Mouse (Mus musculus) activated CD4-positive, CD25-positive, alpha-beta regulatory T cell, adult 9 weeks (primary cell): ENCODE data around the gene Prrt2. TPM values are rescaled to one million over a fixed set of nuclear protein-coding genes. Genes with fewer than 3 reads are reported as not detected.

Source experiments
- polyA plus RNA-seq: library from polyadenylated mRNA; unstranded; fragments of 100-300 nt; shearing (Covaris generic); gene quantifications from one replicate; pipeline ENCODE4 v1.2.1, GENCODE M21; 2017

Gene Prrt2
- polyA plus RNA-seq: 14.6 TPM

DNA sequence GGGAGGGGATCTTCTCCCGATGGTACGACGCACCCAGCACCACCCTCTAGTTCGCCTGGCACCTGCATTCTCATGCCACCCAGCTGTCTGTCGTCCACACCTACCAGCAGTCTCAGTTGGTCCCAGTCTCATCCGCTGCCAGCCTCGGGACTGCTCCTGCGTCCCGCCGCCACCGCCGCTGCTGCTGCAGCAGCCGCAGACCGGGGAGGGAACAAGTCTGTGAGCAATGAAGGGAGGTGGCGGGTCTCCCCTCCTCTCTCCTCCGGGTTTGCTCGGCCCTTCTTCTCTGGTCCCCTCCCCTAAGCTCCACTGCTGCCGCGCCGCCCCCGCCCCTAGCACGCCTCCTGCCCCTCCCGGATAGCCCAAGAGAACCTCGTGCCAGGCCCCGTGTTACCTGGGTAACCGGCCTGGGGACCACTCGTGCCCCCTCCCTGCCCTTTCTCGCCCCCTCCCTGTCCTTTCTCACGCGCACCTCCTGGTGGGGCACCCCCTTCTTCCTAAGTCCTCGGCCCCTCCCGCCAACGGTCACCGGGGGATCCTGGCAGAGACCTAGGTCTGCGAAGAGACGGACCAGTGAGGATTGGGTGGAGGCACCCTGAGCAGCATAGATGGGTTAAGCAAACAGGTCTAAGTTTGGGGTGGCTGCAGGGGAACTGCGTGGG lies at the start of gene Prrt2, which contains the start of gene Gm42742:
Prrt2 (minus strand) TSS at position 311 of the 662 bp plus-strand sequence.
Gm42742 (minus strand) TSS at position 197 of the 662 bp plus-strand sequence.

DNA sequence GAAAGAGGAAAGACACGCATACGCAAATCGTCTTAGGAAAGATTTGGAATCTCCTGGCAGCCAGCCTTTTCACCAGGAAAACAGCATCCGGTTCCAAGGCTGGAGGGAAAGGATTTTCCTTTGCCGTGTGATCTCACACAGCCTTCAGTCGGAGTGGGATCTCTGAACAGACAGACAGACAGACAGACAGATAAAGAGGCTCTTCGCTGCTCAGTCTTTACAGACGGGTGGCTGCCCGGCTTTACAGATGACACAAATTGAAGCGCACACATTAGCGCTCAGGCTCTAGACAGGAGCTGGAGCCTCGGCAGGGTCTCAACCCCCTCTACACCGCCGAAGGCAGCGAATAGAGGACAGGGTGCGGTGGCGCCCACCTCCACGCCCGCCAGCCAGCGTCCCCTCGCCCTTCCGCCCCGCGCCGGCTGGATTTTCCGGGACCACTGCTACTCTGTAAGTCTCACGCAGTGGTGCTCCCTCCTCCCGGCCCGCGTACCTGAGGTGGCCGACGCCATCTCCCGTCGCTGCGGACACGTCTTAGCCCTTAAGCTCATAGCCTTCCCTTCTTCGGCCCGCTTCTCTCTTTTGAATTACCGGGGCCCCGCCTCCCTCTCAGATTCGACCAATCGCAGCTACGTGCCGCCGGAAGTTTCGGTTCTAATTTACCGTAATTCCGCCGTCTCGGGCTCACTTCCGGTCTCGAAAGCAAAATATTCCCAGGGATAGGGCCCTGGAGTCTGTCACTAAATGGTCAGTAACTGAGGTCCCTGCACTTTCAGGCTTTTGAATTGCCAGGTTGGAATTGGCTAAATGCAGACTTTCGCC lies 21.1 kb upstream of the Prrt2 start, which contains the start of gene Kif22:
Kif22 (minus strand) TSS at position 621 of the 822 bp plus-strand sequence.

DNA sequence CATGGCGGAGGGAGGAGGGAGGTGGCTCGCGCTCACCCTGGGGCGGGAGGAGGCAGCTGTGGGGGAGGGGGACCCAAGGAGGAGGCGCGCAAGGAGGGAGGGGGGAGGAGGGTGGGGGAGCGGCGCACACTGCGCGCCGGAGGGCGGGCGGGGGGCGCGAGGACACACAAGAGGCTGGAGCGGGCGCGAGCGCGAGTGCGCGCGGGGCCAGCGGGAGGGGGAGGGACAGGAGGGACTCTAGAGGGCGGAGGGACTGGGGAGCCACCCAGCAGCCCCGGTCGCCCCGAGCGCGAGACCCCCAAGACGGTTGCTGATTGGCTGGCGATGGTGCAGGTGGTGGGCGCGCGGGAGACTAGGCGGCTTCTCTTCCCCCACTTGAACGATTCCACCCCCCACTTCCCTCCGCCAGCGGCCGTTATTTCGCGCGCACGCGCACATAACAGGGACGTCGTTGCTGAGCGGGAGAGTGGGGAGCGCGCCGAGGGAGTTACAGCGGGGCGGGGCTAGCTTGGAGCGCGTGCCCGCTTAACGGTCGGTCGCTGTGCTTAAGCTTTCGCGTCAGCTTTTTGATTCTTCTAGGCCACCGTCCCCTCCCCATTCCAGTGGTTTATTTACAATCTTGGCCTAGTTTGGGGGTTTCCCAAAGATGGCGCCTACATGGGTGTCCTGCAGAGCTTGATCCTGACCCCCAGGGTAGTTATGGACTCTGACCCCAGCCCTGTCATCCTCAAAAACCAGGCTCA lies 6.1 kb upstream of the Prrt2 start, which contains the start of gene Maz:
Maz (minus strand) TSS at position 54 of the 743 bp plus-strand sequence.

DNA sequence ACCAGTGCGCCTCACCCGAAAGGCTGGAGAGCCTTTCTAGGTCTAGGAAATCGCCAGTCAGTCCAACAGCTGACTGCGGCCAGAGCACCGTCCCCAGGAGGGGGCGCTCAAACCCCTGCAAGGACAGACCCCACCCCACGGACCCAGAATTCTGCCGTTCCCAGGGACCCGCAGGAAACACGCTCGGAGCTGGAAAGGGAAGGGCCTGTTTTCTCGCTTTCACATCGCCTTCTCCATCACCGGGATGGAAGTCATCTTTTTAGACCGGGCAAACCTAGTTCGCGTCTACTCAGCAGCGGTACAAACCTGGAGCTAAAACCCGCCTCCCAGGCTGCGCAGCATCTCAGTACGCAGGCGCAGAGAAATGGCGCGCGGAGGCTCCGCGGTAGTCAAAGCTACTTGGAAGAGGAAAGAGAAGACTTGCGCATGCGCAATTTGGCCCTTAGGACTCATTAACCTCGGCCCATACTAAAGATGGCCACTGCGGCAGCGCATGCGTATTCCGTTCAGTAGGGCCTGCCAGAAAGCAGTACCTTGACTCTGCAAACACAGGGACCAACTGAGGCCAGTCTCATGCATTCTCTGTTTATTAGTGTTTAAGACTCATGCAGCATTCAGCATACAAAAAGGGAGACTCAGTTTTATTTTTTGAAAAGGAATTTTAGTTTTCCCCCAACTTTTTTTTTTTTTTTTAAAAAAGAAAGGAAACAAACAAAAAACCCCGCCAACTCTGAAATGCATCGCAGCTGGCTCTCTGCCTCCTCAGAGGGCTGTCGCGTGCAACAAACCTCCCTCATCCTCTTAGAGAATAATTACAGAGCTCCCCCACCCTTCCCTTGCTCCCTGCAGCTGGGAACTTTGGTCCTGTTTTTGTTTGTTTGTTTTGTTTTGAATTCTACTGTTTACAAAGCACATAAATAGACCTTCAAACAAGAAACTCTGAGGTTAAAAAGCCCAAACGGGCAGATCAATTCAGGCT lies 3.8 kb downstream of the Prrt2 start, which contains the start of gene Pagr1a:
Pagr1a (minus strand) TSS at position 382 of the 979 bp plus-strand sequence.

DNA sequence TGATC lies 4.7 kb downstream of the Prrt2 start, which contains the start of gene Pagr1b:
Pagr1b (minus strand) TSS at position 4 of the 5 bp plus-strand sequence.

DNA sequence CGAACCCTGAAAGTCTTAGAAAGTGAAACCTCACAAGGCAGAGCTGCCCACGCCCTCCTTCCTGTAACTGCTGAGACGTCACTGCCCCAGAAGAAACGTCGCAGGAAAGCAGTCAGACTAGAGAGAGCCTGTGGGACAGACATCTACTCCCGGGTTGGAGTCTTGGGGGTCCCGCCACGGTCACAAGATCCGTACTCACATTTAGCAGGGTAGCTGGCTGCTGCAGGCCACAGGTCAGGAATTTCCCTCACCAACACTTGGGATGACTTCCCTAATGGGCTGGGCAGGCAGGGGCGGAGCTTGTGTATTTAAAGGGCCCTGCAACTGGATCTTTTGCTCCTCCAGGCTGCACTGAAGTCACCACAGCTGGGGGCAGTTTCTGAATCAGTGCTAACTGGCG lies 6.7 kb downstream of the Prrt2 start, which contains the start of gene Mvp:
Mvp (minus strand) TSS at position 302 of the 400 bp plus-strand sequence.

DNA sequence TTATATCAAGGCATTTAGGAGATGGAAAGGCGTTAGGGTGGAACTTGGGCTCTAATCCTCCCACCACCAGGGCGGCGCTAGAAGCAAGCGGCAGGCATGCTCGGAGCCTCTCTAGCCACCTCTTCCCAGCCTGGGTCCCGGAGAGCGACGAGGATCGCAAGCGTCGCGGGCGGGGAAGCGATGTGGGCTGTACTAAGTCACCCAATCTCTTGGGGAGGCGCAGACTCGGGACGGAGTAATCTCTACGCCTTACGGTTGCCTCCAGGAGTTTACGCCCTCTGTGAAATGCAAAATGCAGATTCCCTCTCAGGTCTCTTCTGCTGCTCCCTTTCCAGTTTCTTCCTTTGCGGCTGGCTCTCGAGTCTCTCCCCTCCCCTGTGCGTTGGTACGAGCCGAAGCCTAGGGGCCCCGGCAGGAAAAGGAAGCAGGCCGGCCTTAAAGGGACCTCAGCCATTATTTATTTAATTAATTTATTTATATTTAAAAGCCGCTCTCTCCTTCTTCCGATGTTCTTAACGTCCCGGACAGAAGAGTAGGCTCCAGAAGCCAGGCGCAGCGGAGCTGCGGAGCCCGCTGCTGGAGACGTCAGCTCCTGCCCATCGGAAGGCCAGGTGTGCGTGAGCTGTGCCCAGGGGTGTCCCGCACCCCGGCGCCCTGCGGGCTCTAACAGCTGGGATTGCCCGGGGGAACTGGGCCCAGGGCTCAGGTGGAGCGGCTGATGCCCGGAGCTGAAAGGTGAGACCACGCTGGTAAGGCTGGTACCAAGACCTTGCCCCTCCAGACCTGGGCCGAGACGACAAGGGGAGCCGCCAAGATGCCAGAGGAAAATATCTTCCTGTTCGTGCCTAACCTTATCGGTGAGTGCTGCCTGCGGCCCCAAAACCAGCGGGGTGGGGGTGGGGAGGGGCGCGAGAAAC lies 44.8 kb downstream of the Prrt2 start, which contains the start of gene Cdiptos:
Cdiptos (minus strand) TSS at position 149 of the 917 bp plus-strand sequence.

DNA sequence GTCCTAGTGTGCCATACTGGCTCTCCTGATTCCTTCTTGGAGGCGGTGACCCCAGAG lies 45.3 kb downstream of the Prrt2 start, which contains the start of gene Cdipt:
Cdipt (plus strand) TSS at position 22 of the 57 bp plus-strand sequence.

Other genes with a start within 250 kb of the Prrt2 start
- gene Ypel3, start 244.3 kb downstream of the Prrt2 start, polyA plus RNA-seq: 283 TPM
- 4.4 TPM for gene Tbx6, start 239.7 kb downstream of the Prrt2 start, polyA plus RNA-seq
- 420 TPM for gene Ppp4c, start 228.7 kb downstream of the Prrt2 start, polyA plus RNA-seq
- gene Fam57b, start 223.5 kb downstream of the Prrt2 start, polyA plus RNA-seq: not detected
- gene 4930451I11Rik, start 189.6 kb downstream of the Prrt2 start, polyA plus RNA-seq: not detected
- gene Doc2a, start 173.8 kb downstream of the Prrt2 start, polyA plus RNA-seq: not detected
- gene Hirip3, start 159.2 kb downstream of the Prrt2 start, polyA plus RNA-seq: 9.9 TPM
- gene Ino80e, start 158.8 kb downstream of the Prrt2 start, polyA plus RNA-seq: 97.3 TPM
- gene Taok2, start 136.5 kb downstream of the Prrt2 start, polyA plus RNA-seq: 61.6 TPM
- gene Tmem219, start 98.3 kb downstream of the Prrt2 start, polyA plus RNA-seq: 47.8 TPM
- 11.5 TPM for gene Kctd13, start 92.3 kb downstream of the Prrt2 start, polyA plus RNA-seq
- gene Asphd1, start 71.6 kb downstream of the Prrt2 start, polyA plus RNA-seq: 0.17 TPM
- gene Sez6l2, start 70.6 kb downstream of the Prrt2 start, polyA plus RNA-seq: 1.5 TPM
- gene Cdipt, start 45.3 kb downstream of the Prrt2 start, polyA plus RNA-seq: 320 TPM
- 2.9 TPM for gene Cdiptos, start 45.1 kb downstream of the Prrt2 start, polyA plus RNA-seq
- 59.1 TPM for gene Mvp, start 6.6 kb downstream of the Prrt2 start, polyA plus RNA-seq
- 0.97 TPM for gene Pagr1b, start 4.7 kb downstream of the Prrt2 start, polyA plus RNA-seq
- 149 TPM for gene Pagr1a, start 3.9 kb downstream of the Prrt2 start, polyA plus RNA-seq
- 32.7 TPM for gene Gm42742, start 114 bp downstream of the Prrt2 start, polyA plus RNA-seq
- 24.7 TPM for gene Maz, start 5.8 kb upstream of the Prrt2 start, polyA plus RNA-seq
- gene Kif22, start 21.3 kb upstream of the Prrt2 start, polyA plus RNA-seq: 18.7 TPM
- gene Zg16, start 66.1 kb upstream of the Prrt2 start, polyA plus RNA-seq: not detected
- 389 TPM for gene AI467606, start 70.1 kb upstream of the Prrt2 start, polyA plus RNA-seq
- gene Qprt, start 101.0 kb upstream of the Prrt2 start, polyA plus RNA-seq: 19.1 TPM
- gene Spn, start 116.6 kb upstream of the Prrt2 start, polyA plus RNA-seq: 101 TPM
- 80.9 TPM for gene Cd2bp2, start 174.8 kb upstream of the Prrt2 start, polyA plus RNA-seq
- gene Tbc1d10b, start 187.3 kb upstream of the Prrt2 start, polyA plus RNA-seq: 12.2 TPM
- gene Mylpf, start 187.7 kb upstream of the Prrt2 start, polyA plus RNA-seq: 20.7 TPM
- 20.7 TPM for gene Zfp553, start 211.8 kb upstream of the Prrt2 start, polyA plus RNA-seq
- 488 TPM for gene Sept1, start 211.9 kb upstream of the Prrt2 start, polyA plus RNA-seq
- gene Zfp771, start 223.1 kb upstream of the Prrt2 start, polyA plus RNA-seq: 0.43 TPM
- gene Dctpp1, start 239.5 kb upstream of the Prrt2 start, polyA plus RNA-seq: 48.1 TPM